Mouse (Mus musculus): ENCODE results near the gene Mgme1. TPM values are rescaled to one million over a fixed set of nuclear protein-coding genes. Genes with fewer than 3 reads are reported as not detected.
A peak's percentile ranks its signal among the peaks of the same experiment; 100 is the strongest.

Mgme1 gene
- polyA plus RNA-seq, 1 experiment from 2014 or later, result 18.5 TPM

- 58% methylated on average over 2 of the region's 2 CpGs for WGBS
These were observed 31.1 kb upstream of the Mgme1 start for GRCm38 (mm10) chr2:144239318-144239717.

GRCm38 (mm10) chr2:144240095-144240899, 30.2 kb upstream of the Mgme1 start:
- no peaks in the 10 kb centered on the region for H3K27me3 ChIP-seq (ENCODE audit: insufficient read depth, poor library complexity, severe bottlenecking)
- 0 out of 2 replicates have a peak overlapping the region, but pooled peaks have one; percentile 5 for H3K27ac ChIP-seq
- no peaks in the 10 kb centered on the region for H3K36me3 ChIP-seq
- peaks cover 16% of the 10 kb centered on the region for H3K4me1 ChIP-seq (replicated peaks)
- DNase-seq (ENCODE audit: low spot score), result no peak
- H3K4me3 ChIP-seq, result no peak overlapping the region
- H3K9me3 ChIP-seq, result no peaks in the 10 kb centered on the region
- WGBS, result 71% methylated on average over 3 of the region's 3 CpGs

More at GRCm38 (mm10) chr2:144239318-144239717, 31.1 kb upstream of the Mgme1 start:
- no peak for DNase-seq (ENCODE audit: low spot score)
- H3K36me3 ChIP-seq, result no peaks in the 10 kb centered on the region
- no peaks in the 10 kb centered on the region for H3K27me3 ChIP-seq (ENCODE audit: insufficient read depth, poor library complexity, severe bottlenecking)
- H3K4me1 ChIP-seq (replicated peaks), result peaks cover 14% of the 10 kb centered on the region
- no peak overlapping the region for H3K4me3 ChIP-seq
- no peak overlapping the region for H3K27ac ChIP-seq
- H3K9me3 ChIP-seq, result 0 out of 2 replicates have a peak, but pooled peaks cover 3% of the 10 kb centered on the region

- DNase-seq (ENCODE audit: low spot score), result no peak
- peaks cover 19% of the 10 kb centered on the region for H3K36me3 ChIP-seq
- H3K27me3 ChIP-seq (ENCODE audit: insufficient read depth, poor library complexity, severe bottlenecking), result no peaks in the 10 kb centered on the region
- H3K9me3 ChIP-seq, result no peaks in the 10 kb centered on the region
- no peak overlapping the region for H3K4me3 ChIP-seq
- no peak overlapping the region for H3K27ac ChIP-seq
- 75% methylated on average over 7 of the region's 7 CpGs for WGBS
- peaks cover 32% of the 10 kb centered on the region for H3K4me1 ChIP-seq (replicated peaks)
These were observed 25.0 kb upstream of the Mgme1 start for GRCm38 (mm10) chr2:144245464-144245863.

GRCm38 (mm10) chr2:144246270-144246669, 24.2 kb upstream of the Mgme1 start:
- H3K27me3 ChIP-seq (ENCODE audit: insufficient read depth, poor library complexity, severe bottlenecking), result no peaks in the 10 kb centered on the region
- DNase-seq (ENCODE audit: low spot score), result no peak
- WGBS, result 72% methylated on average over 2 of the region's 2 CpGs

GRCm38 (mm10) chr2:144247337-144247978, 23.0 kb upstream of the Mgme1 start:
- 52% methylated on average over 5 of the region's 5 CpGs for WGBS
- H3K4me1 ChIP-seq (replicated peaks), result peaks cover 32% of the 10 kb centered on the region
- H3K27ac ChIP-seq, result no peak overlapping the region
- no peaks in the 10 kb centered on the region for H3K9me3 ChIP-seq
- peaks cover 39% of the 10 kb centered on the region for H3K36me3 ChIP-seq
- no peak overlapping the region for H3K4me3 ChIP-seq
- no peaks in the 10 kb centered on the region for H3K27me3 ChIP-seq (ENCODE audit: insufficient read depth, poor library complexity, severe bottlenecking)
- no peak for DNase-seq (ENCODE audit: low spot score)

More at GRCm38 (mm10) chr2:144246270-144246669, 24.2 kb upstream of the Mgme1 start:
- Histone ChIP-seq H3K4me1 (replicated peaks) (peaks cover 32% of the 10 kb centered on the region), H3K9me3 (no peaks in the 10 kb centered on the region), H3K4me3 (no peak overlapping the region), H3K36me3 (peaks cover 27% of the 10 kb centered on the region), H3K27ac (no peak overlapping the region)

- Histone ChIP-seq H3K4me1 (replicated peaks) (peaks cover 32% of the 10 kb centered on the region), H3K27ac (no peak overlapping the region), H3K9me3 (no peaks in the 10 kb centered on the region), H3K4me3 (no peak overlapping the region), H3K27me3 (ENCODE audit: insufficient read depth, poor library complexity, severe bottlenecking) (no peaks in the 10 kb centered on the region), H3K36me3 (peaks cover 53% of the 10 kb centered on the region)
- WGBS, result 43% methylated on average over 4 of the region's 4 CpGs
- DNase-seq (ENCODE audit: low spot score), result no peak
These were observed 21.7 kb upstream of the Mgme1 start for GRCm38 (mm10) chr2:144248613-144249376.

- Histone ChIP-seq H3K9me3 (no peaks in the 10 kb centered on the region), H3K36me3 (peaks cover 66% of the 10 kb centered on the region), H3K4me1 (replicated peaks) (peaks cover 31% of the 10 kb centered on the region), H3K27me3 (ENCODE audit: insufficient read depth, poor library complexity, severe bottlenecking) (no peaks in the 10 kb centered on the region), H3K4me3 (no peak overlapping the region), H3K27ac (no peak overlapping the region)
- DNase-seq (ENCODE audit: low spot score), result no peak
These were observed 20.4 kb upstream of the Mgme1 start for GRCm38 (mm10) chr2:144250111-144250510.

GRCm38 (mm10) chr2:144262837-144263236, 7.6 kb upstream of the Mgme1 start:
- Histone ChIP-seq H3K27ac (no peak overlapping the region), H3K4me1 (replicated peaks) (peaks cover 21% of the 10 kb centered on the region), H3K36me3 (peaks cover 83% of the 10 kb centered on the region), H3K9me3 (no peaks in the 10 kb centered on the region), H3K27me3 (ENCODE audit: insufficient read depth, poor library complexity, severe bottlenecking) (no peaks in the 10 kb centered on the region), H3K4me3 (no peak overlapping the region)
- no peak for DNase-seq (ENCODE audit: low spot score)
- 91% methylated on average over 2 of the region's 2 CpGs for WGBS

- Histone ChIP-seq H3K36me3 (peaks cover 69% of the 10 kb centered on the region), H3K4me3 (no peak overlapping the region), H3K4me1 (replicated peaks) (peaks cover 35% of the 10 kb centered on the region), H3K9me3 (no peaks in the 10 kb centered on the region), H3K27ac (no peak overlapping the region), H3K27me3 (ENCODE audit: insufficient read depth, poor library complexity, severe bottlenecking) (no peaks in the 10 kb centered on the region)
- DNase-seq (ENCODE audit: low spot score), result no peak
- WGBS, result 85% methylated on average over 5 of the region's 5 CpGs
These were observed 5.9 kb upstream of the Mgme1 start for GRCm38 (mm10) chr2:144264398-144265119.

- Histone ChIP-seq H3K27me3 (ENCODE audit: insufficient read depth, poor library complexity, severe bottlenecking) (no peaks in the 10 kb centered on the region), H3K36me3 (peaks cover 64% of the 10 kb centered on the region), H3K4me1 (replicated peaks) (peaks cover 35% of the 10 kb centered on the region), H3K9me3 (no peaks in the 10 kb centered on the region), H3K27ac (no peak overlapping the region), H3K4me3 (no peak overlapping the region)
- DNase-seq (ENCODE audit: low spot score), result no peak
- WGBS, result 72% methylated on average over 3 of the region's 3 CpGs
These were observed 5.4 kb upstream of the Mgme1 start for GRCm38 (mm10) chr2:144265120-144265488.

- H3K9me3 ChIP-seq, result no peaks in the 10 kb centered on the region
These were observed 4.4 kb upstream of the Mgme1 start for GRCm38 (mm10) chr2:144265916-144266683.

More at GRCm38 (mm10) chr2:144265916-144266683, 4.4 kb upstream of the Mgme1 start:
- Histone ChIP-seq H3K27me3 (ENCODE audit: insufficient read depth, poor library complexity, severe bottlenecking) (no peaks in the 10 kb centered on the region), H3K27ac (no peak overlapping the region), H3K4me3 (0 out of 2 replicates have a peak overlapping the region, but pooled peaks have one; percentile 4), H3K4me1 (replicated peaks) (peaks cover 36% of the 10 kb centered on the region), H3K36me3 (peaks cover 54% of the 10 kb centered on the region)
- DNase-seq (ENCODE audit: low spot score), result no peak
- WGBS, result 44% methylated on average over 4 of the region's 4 CpGs
